Mouse (Mus musculus): Measurements from ENCODE around the gene Setx. TPM values are rescaled to one million over a fixed set of nuclear protein-coding genes. Genes with fewer than 3 reads are reported as not detected.
"Not testable (repeated sequence)": the region's sequence is repeated elsewhere in the genome, so short reads cannot be mapped to it uniquely, and the experiment has no call there.

The Setx gene
- 31.7 and 51.4 TPM in 2 replicates for total RNA-seq (2014; fragmentation: Nextera tagmentation)
- total RNA-seq (2017): 60.2 and 116 TPM in 2 replicates

DNA sequence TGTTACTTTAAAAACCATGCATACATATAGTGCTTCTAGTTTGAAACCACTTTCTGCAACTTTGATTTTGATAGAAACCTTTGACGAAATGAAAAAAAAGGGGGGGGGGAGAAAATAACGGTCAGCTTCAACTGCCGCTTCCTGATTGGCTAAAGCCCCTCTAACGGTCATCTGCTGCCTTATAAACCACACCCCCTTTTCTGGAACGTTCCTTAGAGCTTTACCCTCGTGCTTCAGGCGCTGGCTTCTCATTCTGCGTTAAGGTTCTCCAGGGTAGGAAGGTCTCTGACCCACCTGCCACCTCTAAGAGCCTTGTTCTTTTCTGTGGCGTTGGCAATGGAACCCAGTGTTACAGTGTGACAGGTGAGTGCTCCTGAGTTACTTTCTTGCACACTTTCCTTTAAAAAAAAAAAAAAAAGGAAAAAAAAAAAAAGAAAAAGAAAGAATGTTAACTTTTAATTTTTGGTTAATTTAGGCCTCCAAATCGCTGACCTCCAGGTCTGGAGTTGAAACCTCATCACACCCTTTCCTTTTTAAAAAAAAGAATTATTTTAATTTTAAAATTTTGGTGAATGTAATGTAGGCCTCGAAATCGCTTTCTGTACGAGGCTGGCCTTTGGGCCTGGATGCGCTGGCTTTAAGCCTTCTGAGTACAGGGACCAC lies at the start of gene Setx:
Setx (plus strand) TSS at position 275 of the 663 bp plus-strand sequence.
- ATAC-seq (replicated peaks; ENCODE audit: low FRiP score, low TSS enrichment, poor library complexity, severe bottlenecking): no peak

DNA sequence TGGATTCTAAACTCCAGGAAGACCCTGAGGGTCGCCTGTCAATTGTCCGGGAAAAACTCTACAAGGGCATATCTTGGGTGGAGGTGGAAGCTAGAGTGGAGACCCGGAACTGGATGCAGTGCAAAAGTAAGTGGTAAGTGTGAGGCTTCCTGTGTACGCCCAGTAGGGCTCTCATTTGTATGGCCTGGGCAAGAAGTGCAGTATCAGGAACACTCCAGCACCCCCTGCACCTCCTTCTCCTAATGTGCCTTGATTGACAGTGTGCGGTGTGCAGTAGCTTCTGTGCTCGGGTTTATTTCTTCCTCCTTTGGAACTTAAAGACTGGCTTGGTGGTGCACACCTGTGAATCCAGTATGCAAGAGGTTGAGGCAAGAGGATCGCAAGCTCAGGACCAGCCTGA lies 49.3 kb upstream of the Setx start:
- no peak for ATAC-seq (replicated peaks; ENCODE audit: low FRiP score, low TSS enrichment, poor library complexity, severe bottlenecking)

DNA sequence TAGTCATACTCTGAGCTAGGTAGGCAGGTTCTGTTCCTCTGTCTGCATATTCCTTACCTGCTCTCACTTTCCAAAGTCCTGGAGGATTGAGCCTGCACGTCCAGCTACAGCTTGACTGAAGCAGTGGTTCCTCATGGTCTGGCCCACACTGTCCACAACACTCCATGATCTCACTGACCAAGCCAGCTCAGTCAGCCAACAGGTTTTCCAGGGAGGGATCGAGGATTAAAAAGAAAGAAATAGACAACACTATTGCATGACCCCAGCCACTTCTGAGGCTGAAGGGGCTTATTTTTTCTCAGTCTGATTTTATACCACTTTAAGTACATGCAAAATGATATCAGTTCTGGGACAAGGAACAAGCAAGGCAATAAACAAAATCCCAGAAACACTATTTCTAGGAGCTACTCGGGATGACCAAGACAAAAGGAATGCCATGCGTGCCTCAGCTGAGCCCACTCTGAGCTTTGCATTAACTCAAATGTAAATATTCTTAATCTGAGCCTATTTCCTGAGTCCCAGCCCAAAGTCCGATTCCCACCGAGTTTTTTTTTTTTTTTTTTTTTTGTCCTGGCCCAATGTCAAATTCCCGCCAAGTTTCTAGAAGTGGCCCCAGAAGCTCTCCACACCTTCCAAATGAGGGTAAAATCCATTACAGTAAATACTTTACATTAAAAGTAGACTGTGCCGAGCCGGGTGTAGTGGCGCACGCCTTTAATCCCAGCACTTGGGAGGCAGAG lies 48.5 kb upstream of the Setx start:
- no peak for ATAC-seq (replicated peaks; ENCODE audit: low FRiP score, low TSS enrichment, poor library complexity, severe bottlenecking)

DNA sequence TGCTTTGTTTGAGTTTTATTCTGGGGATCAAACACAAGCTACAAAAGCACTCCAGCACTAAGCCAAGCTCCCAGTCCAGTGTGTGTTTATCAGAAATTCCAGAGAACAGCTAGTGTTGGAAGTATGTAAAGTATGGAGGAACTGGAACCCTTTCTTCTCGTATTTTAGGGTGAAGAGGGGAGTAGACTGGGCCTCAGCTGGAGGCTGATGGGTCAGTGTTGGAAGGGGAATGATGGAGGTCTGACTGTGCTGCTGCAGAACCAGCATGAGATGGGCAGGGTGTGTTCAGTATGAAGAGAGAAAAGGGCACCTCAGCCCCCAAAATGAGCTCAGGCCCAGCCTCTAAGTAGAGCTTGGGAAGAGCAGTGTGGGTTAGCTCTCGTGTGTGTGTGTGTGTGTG lies 47.8 kb upstream of the Setx start:
- no peak for ATAC-seq (replicated peaks; ENCODE audit: low FRiP score, low TSS enrichment, poor library complexity, severe bottlenecking)

DNA sequence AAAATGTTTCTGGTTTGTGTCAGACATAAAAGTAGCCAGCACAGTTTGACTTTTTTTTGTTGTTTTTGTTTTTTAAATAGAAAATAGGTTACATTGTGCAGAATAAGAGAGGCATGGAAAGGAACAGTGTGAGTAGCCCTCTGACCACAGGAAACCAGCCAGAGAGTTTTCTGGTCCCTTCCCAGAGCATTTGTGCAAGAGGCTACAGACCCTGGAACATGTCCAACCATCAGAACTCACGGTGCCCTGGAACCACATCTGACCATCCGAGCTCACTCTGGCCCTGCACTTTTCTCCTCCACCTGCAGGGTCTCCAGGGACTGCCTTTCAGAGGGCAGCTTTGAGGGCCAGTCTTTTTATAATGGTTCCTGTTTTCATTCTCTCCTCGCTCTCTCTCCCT lies 42.0 kb upstream of the Setx start:
- ATAC-seq (replicated peaks; ENCODE audit: low FRiP score, low TSS enrichment, poor library complexity, severe bottlenecking): no peak

DNA sequence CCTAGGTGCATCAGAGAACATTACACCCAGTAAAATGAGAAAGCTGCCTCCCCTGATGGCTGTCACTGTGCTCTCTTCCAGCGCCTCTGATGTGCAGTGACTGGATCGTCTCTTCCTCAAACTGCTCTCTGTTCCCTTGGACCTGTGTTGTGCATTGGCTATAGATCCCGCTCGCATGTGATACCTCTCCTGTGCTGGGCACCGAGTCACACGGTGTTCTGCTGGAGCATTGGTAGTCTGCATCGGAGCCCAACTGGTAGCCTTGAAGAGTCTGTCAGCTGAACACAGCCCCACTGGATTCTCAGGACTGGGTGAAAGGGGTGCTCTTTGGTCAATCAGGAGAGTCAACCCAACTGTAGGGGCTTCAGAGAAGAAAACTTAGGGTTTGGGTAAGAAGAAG lies 38.0 kb upstream of the Setx start:
- no peak for ATAC-seq (replicated peaks; ENCODE audit: low FRiP score, low TSS enrichment, poor library complexity, severe bottlenecking)

DNA sequence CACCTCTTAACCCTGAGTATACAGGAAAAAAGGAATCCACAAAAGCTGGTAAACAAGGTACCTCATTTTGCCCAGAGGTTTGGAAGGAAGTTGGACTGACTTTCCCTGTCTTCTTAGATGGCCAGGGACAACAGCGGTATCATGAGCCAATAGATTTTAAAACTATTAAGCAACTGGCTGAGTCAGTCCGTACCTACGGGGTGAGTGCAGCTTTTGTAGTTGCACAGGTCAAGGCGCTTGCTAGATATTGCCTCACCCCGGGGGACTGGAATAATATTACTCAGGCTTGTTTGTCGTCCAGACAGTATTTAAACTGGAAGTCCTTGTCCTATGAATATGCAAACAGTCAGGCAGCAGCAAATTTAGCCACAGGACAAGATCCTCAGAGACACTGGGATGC lies 34.7 kb upstream of the Setx start:
- ATAC-seq (replicated peaks; ENCODE audit: low FRiP score, low TSS enrichment, poor library complexity, severe bottlenecking): not testable (repeated sequence)

DNA sequence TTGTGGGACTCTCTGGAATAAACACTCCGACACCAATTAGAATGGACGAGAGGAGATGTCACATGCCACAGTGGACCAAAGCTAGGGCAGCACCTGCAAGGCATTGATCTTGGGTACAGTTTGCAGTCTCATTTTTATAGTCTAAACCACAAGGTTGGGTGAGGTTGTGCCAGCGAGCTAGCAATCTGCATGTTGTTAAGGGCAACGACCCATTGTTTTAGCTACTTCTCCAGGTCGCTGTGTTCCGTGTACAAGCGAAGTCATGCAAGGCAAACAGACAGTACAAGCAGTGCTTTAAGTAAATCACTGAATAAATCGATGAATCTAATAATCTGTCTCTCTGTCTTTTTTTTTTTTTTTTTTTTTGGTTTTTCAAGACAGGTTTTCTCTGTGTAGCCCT lies 28.3 kb upstream of the Setx start:
- no peak for ATAC-seq (replicated peaks; ENCODE audit: low FRiP score, low TSS enrichment, poor library complexity, severe bottlenecking)

DNA sequence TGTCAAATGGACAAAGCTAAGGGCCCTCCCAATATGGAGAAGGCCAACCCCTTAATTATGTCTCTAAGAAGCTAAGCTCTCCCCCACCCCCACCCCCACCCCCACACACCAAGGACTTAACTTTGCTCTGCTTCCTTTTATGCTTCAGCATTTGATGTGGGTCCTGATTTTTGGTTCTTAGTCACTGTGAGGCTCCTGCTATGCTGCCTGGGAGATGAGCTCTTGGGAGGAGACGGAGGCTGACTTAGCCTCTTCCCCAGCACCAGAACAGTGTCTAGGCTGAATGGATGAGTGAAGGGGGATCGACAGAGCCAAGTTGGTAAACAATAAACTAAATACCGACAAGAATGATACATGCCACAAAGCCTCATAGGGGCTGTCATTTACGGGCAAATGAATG lies 27.2 kb upstream of the Setx start:
- no peak for ATAC-seq (replicated peaks; ENCODE audit: low FRiP score, low TSS enrichment, poor library complexity, severe bottlenecking)

DNA sequence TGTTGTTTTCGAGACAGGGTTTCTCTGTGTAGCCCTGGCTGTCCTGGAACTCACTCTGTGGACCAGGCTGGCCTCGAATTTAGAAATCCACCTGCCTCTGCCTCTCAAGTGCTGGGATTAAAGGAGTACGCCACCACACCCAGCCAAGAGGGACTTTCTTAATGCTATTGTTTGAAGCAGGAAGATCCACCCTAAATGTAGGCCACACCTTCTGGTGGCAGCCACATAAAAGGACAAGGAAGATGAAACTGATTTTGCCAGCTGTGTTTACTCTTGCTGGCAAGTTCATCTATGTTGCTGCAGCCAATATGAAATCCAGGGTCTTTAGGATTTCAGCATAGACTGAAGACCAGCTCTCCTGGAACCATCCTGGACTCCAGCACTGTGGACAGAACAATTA lies 26.5 kb upstream of the Setx start:
- no peak for ATAC-seq (replicated peaks; ENCODE audit: low FRiP score, low TSS enrichment, poor library complexity, severe bottlenecking)

DNA sequence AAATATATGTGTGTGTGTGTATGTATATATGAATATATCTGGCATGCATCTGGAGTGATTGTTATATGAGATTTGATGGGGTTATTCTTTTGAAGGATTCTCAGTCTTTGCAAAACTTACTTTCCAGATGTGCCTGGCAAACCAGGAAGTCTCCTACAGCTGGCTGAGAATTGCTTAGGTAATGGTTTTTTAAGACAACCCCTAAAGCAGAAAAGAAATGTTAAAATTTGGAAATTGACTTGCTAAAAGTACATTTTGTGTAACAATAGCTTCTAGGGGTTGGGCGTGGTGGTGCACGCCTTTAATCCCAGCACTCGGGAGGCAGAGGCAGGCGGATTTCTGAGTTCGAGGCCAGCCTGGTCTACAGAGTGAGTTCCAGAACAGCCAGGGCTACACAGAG lies 26.0 kb upstream of the Setx start:
- ATAC-seq (replicated peaks; ENCODE audit: low FRiP score, low TSS enrichment, poor library complexity, severe bottlenecking): not testable (repeated sequence)

DNA sequence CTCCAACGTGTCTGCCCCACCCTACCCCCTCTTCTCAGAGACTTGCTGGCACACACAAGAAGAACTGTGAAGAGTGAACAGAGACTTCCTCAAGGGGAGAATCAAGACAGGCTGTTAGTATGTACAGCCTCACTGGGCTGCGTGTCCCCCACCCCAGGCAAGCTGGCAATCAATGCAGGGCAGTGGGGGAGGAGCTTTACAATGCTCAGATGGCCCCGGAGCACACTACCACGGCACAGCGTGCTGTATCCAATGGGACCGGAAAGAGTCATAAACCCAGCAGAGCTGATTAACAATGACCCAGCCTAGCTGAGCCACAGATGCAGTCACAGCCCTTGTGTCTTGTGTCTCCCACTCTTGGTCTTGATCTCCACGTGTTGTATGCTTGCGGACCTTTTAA lies 25.2 kb upstream of the Setx start:
- no peak for ATAC-seq (replicated peaks; ENCODE audit: low FRiP score, low TSS enrichment, poor library complexity, severe bottlenecking)

DNA sequence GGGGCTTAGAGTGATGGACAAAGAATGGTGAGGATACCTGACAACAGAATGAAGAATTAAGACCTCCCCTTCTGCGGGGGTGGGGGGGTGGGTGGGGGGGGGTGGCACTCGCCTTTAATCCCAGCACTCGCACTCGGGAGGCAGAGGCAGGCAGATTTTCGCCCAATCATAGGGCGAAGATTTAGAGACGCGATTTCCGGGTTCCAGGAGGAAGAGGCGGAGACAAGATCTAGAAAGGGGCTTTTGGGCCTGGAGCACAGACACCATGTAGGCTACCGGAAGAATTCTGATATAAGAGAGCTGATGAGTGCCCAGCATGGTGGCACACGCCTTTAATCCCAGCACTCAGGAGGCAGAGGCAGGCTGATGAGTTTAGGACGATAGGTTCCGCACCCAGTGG lies 24.3 kb upstream of the Setx start:
- no peak for ATAC-seq (replicated peaks; ENCODE audit: low FRiP score, low TSS enrichment, poor library complexity, severe bottlenecking)

DNA sequence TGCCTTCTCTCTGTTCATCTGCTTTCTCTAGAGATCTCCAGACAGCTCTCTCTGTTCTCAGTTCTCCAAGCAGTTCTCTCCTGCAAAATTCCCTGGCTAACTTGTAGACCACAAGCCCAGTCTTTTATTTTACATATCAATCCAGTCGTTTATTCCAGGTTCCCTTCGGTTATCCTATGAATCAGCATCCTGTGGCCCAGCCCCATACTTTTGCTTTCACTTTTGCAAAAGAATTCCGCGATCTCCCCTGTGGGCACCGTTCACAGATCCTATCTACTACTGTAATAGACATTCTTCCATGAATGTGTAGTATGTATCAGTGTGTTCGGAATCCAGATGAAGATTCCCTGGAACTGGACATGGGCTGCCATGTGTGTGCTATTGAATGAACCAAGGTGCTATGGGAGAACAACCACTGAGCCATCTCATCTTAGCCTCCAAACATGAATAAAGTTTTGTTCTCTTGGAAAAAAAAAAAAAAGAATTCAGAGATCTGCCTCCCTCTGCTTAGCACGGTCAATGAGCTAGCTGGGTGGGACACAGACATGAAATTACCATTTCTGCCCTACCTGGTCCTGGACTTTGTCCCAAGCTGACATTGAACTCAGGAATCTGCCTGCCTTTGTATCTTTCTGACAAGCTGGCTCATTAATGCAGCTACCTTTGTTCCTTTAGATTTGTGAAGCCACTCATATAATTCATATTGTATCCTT lies 23.0 kb upstream of the Setx start:
- no peak for ATAC-seq (replicated peaks; ENCODE audit: low FRiP score, low TSS enrichment, poor library complexity, severe bottlenecking)

DNA sequence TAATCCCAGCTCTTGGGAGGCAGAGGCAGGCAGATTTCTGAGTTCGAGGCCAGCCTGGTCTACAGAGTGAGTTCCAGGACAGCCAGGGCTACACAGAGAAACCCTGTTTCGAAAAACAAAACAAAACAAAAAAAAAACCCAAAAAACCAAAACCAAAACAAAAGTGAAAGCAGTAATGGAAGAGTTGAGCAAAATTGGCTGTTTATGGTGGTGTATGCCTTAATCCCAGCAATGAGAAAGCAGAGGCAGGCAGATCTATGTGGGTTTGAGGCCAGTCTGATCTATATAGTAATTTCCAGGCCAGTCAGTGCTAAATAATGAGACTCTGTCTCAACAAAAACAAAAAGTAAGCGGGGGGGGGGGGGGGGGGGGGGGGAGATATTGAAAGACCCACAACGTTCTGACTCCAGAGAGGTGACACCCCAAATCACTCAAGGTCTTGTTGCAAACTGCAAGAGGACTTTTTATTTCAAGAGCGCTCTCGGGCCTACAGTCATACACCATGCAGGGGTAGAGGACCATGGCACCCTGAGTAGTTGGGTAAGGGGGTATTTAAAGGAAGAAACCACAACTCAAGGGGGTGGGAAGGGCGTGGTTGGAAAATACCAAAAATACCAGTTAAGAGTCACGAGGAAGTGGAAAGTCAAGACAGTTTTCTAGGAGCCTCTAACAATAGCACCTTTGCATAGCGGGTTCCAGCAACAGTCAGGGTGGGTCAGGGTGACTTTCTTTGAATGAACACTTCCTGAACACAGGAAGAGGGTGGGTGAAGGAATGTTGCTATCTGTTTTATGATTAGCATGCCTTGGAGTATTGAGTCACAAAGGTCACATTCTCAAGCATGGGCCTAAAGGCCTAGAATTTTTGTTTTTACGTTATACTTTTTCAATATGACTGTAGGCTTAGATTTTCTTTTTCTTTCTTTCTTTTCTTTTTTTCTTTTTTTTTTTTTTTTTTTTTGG lies 21.3 kb upstream of the Setx start:
- ATAC-seq (replicated peaks; ENCODE audit: low FRiP score, low TSS enrichment, poor library complexity, severe bottlenecking): not testable (repeated sequence)

DNA sequence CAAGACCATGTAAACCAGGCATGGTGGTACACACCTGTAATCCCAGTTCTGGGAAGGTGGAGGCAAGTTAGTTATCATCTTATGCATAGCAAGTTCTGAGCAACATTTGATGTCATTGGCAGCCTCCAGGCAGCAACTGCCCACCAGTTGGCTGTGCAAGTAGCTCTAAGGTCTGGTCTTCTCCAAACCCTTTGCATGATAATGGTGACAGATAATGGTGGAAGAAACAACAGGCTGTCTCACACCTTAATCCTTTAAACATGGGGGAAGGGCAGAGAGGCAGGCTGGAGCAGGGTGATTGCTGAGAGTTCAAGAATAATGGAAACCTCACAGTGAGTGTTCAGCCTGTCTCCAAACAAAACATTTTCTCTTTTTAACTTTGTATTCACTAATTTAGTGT lies 3.0 kb upstream of the Setx start:
- ATAC-seq (replicated peaks; ENCODE audit: low FRiP score, low TSS enrichment, poor library complexity, severe bottlenecking): no peak

DNA sequence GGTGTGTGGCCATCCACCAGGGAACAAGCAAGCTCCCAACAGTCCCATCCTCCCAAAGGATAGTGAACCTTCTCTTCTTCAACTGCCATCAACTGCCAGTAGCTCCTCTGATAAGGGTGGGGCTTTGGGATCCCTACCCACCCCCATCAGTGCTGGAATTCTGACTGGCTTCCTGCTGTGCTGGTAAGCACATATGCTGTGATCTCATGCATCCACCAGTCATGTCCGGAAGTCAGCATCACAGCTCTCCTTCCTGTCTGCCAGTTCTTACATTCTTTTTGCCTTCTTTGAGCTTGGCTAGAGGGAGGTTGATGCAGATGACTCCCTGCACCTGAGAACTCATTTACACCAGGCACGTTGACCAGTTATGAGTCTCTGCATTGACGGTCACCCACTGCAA lies 1.5 kb upstream of the Setx start:
- ATAC-seq (replicated peaks; ENCODE audit: low FRiP score, low TSS enrichment, poor library complexity, severe bottlenecking): no peak

DNA sequence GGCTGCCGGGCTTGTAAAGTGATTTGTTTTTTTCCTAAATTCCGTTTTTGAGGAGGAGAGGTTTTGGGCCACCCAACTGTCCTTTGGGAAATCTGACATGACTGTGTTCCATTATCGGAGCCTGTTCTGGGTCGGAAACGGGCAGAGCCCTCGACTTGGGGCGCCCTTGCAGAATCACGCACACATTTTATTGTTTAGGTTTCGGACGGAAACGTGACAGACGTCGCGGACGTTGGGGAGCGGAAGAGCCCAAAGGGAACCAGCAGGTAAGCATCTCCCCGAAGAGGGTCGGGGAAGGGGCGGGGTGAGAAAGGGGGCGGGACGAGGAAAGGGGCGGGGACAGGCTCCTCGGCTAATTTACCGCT lies 572 bp downstream of the Setx start:
- no peak for ATAC-seq (replicated peaks; ENCODE audit: low FRiP score, low TSS enrichment, poor library complexity, severe bottlenecking)

DNA sequence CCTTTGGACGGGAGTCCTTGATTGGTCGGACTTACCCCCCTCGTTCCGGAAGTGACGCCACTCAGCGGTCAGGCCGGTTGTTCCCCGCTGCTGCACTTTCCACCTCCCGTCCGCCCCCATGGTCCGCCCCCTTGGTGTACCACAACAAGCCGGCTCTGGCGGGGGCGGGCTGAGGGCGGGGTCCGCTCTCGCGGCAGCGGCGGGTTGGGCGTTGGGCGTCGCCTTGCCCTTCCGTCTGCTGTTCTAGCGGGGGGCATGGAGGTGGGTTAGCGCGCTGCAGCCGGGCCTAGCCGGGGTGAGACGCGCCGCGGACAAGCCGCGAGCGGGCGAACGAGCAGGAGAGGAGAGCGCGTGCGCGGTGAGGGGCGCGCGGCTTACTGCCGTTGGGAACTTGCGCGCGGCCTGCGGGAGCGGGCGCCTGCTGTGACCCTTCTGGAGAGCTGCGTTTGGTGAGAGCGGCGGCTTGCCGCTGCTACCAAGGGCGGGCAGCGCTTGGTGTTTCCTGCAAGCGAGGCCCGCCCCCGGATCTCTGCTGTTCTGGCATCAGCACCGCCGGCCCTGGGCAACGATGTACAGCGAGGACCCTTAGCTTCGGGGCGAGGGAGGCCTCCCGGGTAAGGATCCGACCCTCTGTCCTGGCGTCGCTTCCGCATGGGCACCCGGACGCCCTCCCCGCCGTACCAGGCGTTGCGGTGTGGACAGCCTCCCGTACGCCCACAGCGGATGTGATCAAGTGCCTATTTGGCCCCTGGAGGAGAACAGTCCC lies 1.1 kb downstream of the Setx start:
- ATAC-seq (replicated peaks; ENCODE audit: low FRiP score, low TSS enrichment, poor library complexity, severe bottlenecking): peak; percentile 96
